In the genomic region with DNA sequence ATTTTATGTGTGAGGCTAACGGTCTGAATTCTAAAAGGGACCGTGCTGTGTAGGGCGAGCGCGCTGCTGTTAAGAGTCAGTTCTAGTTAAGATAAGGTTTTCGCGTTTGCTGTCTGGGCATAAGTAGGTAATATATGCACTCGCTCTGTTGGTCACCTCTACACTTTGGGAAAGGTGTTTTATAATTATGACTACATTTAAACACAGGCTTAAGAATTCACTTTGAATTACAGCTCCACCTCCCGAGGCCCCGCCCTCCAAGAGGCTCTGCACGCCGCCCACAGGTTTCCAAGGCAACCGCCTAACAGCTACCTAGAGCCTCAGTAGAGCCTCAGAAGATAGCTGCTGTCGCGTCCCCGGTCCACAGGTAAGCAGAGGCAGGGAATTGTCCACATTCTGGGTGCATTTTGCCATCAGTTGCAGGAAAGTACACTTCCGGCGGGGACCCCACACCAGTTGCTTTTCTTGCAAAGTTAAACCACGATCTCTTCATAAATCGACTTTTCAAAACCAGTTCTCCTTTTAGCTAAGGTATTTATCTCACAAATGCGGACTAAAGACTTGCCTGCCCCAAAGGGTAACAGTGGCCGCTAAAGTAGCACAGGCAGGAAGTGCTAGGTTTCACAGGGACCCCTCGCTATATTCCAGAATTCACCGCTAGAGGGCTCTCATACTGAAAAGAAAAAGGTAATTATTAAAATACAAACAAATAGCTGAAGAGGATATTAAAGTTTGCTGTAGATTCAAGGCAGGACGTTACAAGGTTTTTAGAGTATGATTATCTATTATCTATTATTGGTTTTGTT, we compare ENCODE assay signal across 8 mouse cellular contexts. TPM values are rescaled to one million over a fixed set of nuclear protein-coding genes. Genes with fewer than 3 reads are reported as not detected.
DNase-seq lines count a peak whose midpoint lies in the region; ATAC-seq and TF ChIP-seq lines count a peak whose summit lies in the region.

A gene (plus strand): TSS at position 342 of the 806 bp plus-strand sequence.

- WGBS in heart, embryonic 10.5 days: under 1% methylated on average over 25 of the region's 25 CpGs
- under 1% methylated on average over 25 of the region's 25 CpGs for WGBS in kidney, embryonic 14.5 days
- WGBS in limb, embryonic 14.5 days: 2% methylated on average over 25 of the region's 25 CpGs
- WGBS in midbrain, embryonic 16.5 days: under 1% methylated on average over 25 of the region's 25 CpGs
- under 1% methylated on average over 25 of the region's 25 CpGs for WGBS in spleen, adult 2 months

- TF ChIP-seq POLR2A in bone marrow macrophage, adult 2 months (IDR thresholded peaks at IDR 0.05; ENCODE audit: borderline replicate concordance, low read depth, low read length): no peak
- TF ChIP-seq POLR2A in embryonic fibroblast, embryonic 13.5 days (IDR thresholded peaks at IDR 0.05; ENCODE audit: low read depth, low read length): no peak
- TF ChIP-seq POLR2A in limb, embryonic 14.5 days (IDR thresholded peaks at IDR 0.05; ENCODE audit: borderline replicate concordance, extremely low read depth, insufficient read depth, insufficient read length): no peak
- no peak for TF ChIP-seq POLR2A in spleen, adult 2 months (IDR thresholded peaks at IDR 0.05; ENCODE audit: low read depth, low read length)

- peaks cover 4% of the 10 kb centered on the region for H3K4me1 ChIP-seq in bone marrow macrophage, adult 2 months (ENCODE audit: control insufficient read depth, insufficient read depth, low read length)
- H3K4me1 ChIP-seq in embryonic fibroblast, embryonic 13.5 days (ENCODE audit: control insufficient read depth, insufficient read depth, low read length): no peaks in the 10 kb centered on the region
- H3K4me1 ChIP-seq in heart, embryonic 10.5 days: peaks cover 12% of the 10 kb centered on the region; the same call in 1 of the 2 replicates
- 0 out of 2 replicates have a peak, but pooled peaks cover 3% of the 10 kb centered on the region for H3K4me1 ChIP-seq in kidney, embryonic 14.5 days (ENCODE audit: control insufficient read depth, insufficient read depth, low read length)
- H3K4me1 ChIP-seq in limb, embryonic 14.5 days (ENCODE audit: control insufficient read depth, insufficient read depth, low read length): 0 out of 2 replicates have a peak, but pooled peaks cover 5% of the 10 kb centered on the region
- peaks cover 12% of the 10 kb centered on the region for H3K4me1 ChIP-seq in midbrain, embryonic 16.5 days (ENCODE audit: control insufficient read depth, insufficient read depth, low read length)
- 0 out of 2 replicates have a peak, but pooled peaks cover 3% of the 10 kb centered on the region for H3K4me1 ChIP-seq in spleen, adult 2 months (ENCODE audit: control insufficient read depth, insufficient read depth, insufficient read length)

- peak within 1 kb of the TSS; percentile 71 for H3K9ac ChIP-seq in kidney, embryonic 14.5 days (ENCODE audit: low read depth, low read length)
- peak within 1 kb of the TSS; percentile 71 for H3K9ac ChIP-seq in limb, embryonic 14.5 days (ENCODE audit: low read depth, low read length, severe bottlenecking)
- H3K9ac ChIP-seq in midbrain, embryonic 16.5 days (ENCODE audit: low read depth, low read length): peak within 1 kb of the TSS; percentile 91

- TF ChIP-seq CTCF in bone marrow macrophage, adult 2 months (IDR thresholded peaks at IDR 0.05; ENCODE audit: low read depth, low read length): peak; percentile 70; the same call in 1 of the 2 replicates
- no peak for TF ChIP-seq CTCF in embryonic fibroblast, embryonic 13.5 days (IDR thresholded peaks at IDR 0.05; ENCODE audit: borderline replicate concordance, insufficient read depth, low read length)
- TF ChIP-seq CTCF in spleen, adult 2 months (IDR thresholded peaks at IDR 0.05; ENCODE audit: extremely low read depth, insufficient read depth, insufficient read length, insufficient replicate concordance): no peak

- no peaks in the 10 kb centered on the region for H3K36me3 ChIP-seq in heart, embryonic 10.5 days
- no peaks in the 10 kb centered on the region for H3K36me3 ChIP-seq in kidney, embryonic 14.5 days (ENCODE audit: control insufficient read depth, insufficient read depth, low read length)
- no peaks in the 10 kb centered on the region for H3K36me3 ChIP-seq in limb, embryonic 14.5 days (ENCODE audit: control insufficient read depth, insufficient read depth, low read length)
- no peaks in the 10 kb centered on the region for H3K36me3 ChIP-seq in midbrain, embryonic 16.5 days (ENCODE audit: control insufficient read depth, insufficient read depth, low read length)
- no peaks in the 10 kb centered on the region for H3K36me3 ChIP-seq in spleen, adult 2 months (ENCODE audit: control insufficient read depth, insufficient read depth, low read length)

- DNase-seq in B cell, adult 2 months: peak; percentile 93 to 95
- DNase-seq in heart, embryonic 10.5 days (ENCODE audit: low spot score): peak; percentile 93
- DNase-seq in limb, embryonic 14.5 days (ENCODE audit: low spot score): peak; percentile 87
- peak; percentile 85 to 86 for DNase-seq in spleen, adult 2 months (ENCODE audit: low read depth in 1 of 2, low spot score in 2 of 2)

- peak within 1 kb of the TSS; percentile 31 for H3K27ac ChIP-seq in bone marrow macrophage, adult 2 months (ENCODE audit: insufficient read depth, low read depth, low read length)
- 0 out of 2 replicates have a peak within 1 kb of the TSS, but pooled peaks have one; percentile 2 for H3K27ac ChIP-seq in embryonic fibroblast, embryonic 13.5 days (ENCODE audit: insufficient read depth, low read length)
- H3K27ac ChIP-seq in heart, embryonic 10.5 days: peak within 1 kb of the TSS; percentile 92
- H3K27ac ChIP-seq in kidney, embryonic 14.5 days (ENCODE audit: low read depth, low read length): 0 out of 2 replicates have a peak within 1 kb of the TSS, but pooled peaks have one; percentile 39
- H3K27ac ChIP-seq in limb, embryonic 14.5 days (replicated peaks; ENCODE audit: low read depth, low read length): 0 out of 2 replicates have a peak within 1 kb of the TSS, but pooled peaks have one; percentile 21
- H3K27ac ChIP-seq in midbrain, embryonic 16.5 days (ENCODE audit: low read length): peak within 1 kb of the TSS; percentile 89
- peak within 1 kb of the TSS; percentile 78 for H3K27ac ChIP-seq in spleen, adult 2 months (ENCODE audit: insufficient read depth, low read length)

- H3K4me3 ChIP-seq in bone marrow macrophage, adult 2 months (ENCODE audit: insufficient read depth, low read length): peak within 1 kb of the TSS; percentile 99
- peak within 1 kb of the TSS; percentile 93 for H3K4me3 ChIP-seq in embryonic fibroblast, embryonic 13.5 days (ENCODE audit: insufficient read depth, low read length)
- H3K4me3 ChIP-seq in heart, embryonic 10.5 days: peak within 1 kb of the TSS; percentile 98
- peak within 1 kb of the TSS; percentile 88 for H3K4me3 ChIP-seq in kidney, embryonic 14.5 days (ENCODE audit: low read length)
- peak within 1 kb of the TSS; percentile 92 for H3K4me3 ChIP-seq in limb, embryonic 14.5 days (replicated peaks; ENCODE audit: low read length)
- peak within 1 kb of the TSS; percentile 95 for H3K4me3 ChIP-seq in midbrain, embryonic 16.5 days (ENCODE audit: low read depth, low read length)
- peak within 1 kb of the TSS; percentile 88 for H3K4me3 ChIP-seq in spleen, adult 2 months (ENCODE audit: extremely low read depth, insufficient read depth, insufficient read length)

- peak; percentile 84 for ATAC-seq in kidney, embryonic 14.5 days (ENCODE audit: low FRiP score, low TSS enrichment)
- ATAC-seq in limb, embryonic 14.5 days (ENCODE audit: low FRiP score, low read depth): peak; percentile 79
- ATAC-seq in midbrain, embryonic 16.5 days: peak; percentile 89

- peak within 1 kb of the TSS; percentile 59 for H3K4me2 ChIP-seq in kidney, embryonic 14.5 days (replicated peaks; ENCODE audit: low read depth, low read length)
- H3K4me2 ChIP-seq in limb, embryonic 14.5 days (replicated peaks; ENCODE audit: low read depth, low read length, severe bottlenecking): peak within 1 kb of the TSS; percentile 75
- peak within 1 kb of the TSS; percentile 96 for H3K4me2 ChIP-seq in midbrain, embryonic 16.5 days (ENCODE audit: low read length)

- no peaks in the 10 kb centered on the region for H3K9me3 ChIP-seq in heart, embryonic 10.5 days
- no peaks in the 10 kb centered on the region for H3K9me3 ChIP-seq in kidney, embryonic 14.5 days (ENCODE audit: control insufficient read depth, low read length)
- no peaks in the 10 kb centered on the region for H3K9me3 ChIP-seq in limb, embryonic 14.5 days (ENCODE audit: control insufficient read depth, low read length)
- no peaks in the 10 kb centered on the region for H3K9me3 ChIP-seq in midbrain, embryonic 16.5 days (replicated peaks; ENCODE audit: control insufficient read depth, low read length, poor library complexity, severe bottlenecking)

- H3K27me3 ChIP-seq in heart, embryonic 10.5 days (ENCODE audit: insufficient read depth, poor library complexity, severe bottlenecking): no peaks in the 10 kb centered on the region
- H3K27me3 ChIP-seq in kidney, embryonic 14.5 days (ENCODE audit: control insufficient read depth, insufficient read depth, low read length): no peaks in the 10 kb centered on the region
- no peaks in the 10 kb centered on the region for H3K27me3 ChIP-seq in limb, embryonic 14.5 days (ENCODE audit: control insufficient read depth, insufficient read depth, low read length)
- no peaks in the 10 kb centered on the region for H3K27me3 ChIP-seq in midbrain, embryonic 16.5 days (ENCODE audit: control insufficient read depth, insufficient read depth, low read depth, low read length)
- no peaks in the 10 kb centered on the region for H3K27me3 ChIP-seq in spleen, adult 2 months (ENCODE audit: control insufficient read depth, insufficient read depth, low read length)

RNA-seq across cellular contexts. Expression of the gene that starts here (rescaled TPM):
- polyA plus RNA-seq in bone marrow macrophage, adult 2 months (2012; ENCODE audit: insufficient read depth, insufficient read length, missing spikeins): not detected in 2 replicates
- not detected in 2 replicates for polyA plus RNA-seq in embryonic fibroblast, embryonic 13.5 days (2011; ENCODE audit: insufficient read length, low read depth, missing spikeins)
- polyA plus RNA-seq in heart, embryonic 10.5 days (2016; fragmentation: Nextera tagmentation; extraction: Ambion mirVana): 0.03 and 0.06 TPM in 2 replicates
- polyA plus RNA-seq in kidney, embryonic 14.5 days (2014; fragmentation: Nextera tagmentation; extraction: Ambion mirVana): 0.06 TPM in 1 of 2 replicates, not detected in the other
- 0.01 TPM in 1 of 2 replicates, not detected in the other for polyA plus RNA-seq in limb, embryonic 14.5 days (2012; rRNA removed)
- not detected in 2 replicates for polyA plus RNA-seq in limb, embryonic 14.5 days (2014; fragmentation: Nextera tagmentation; extraction: Ambion mirVana)
- polyA plus RNA-seq in midbrain, embryonic 16.5 days (2015; fragmentation: Nextera tagmentation; extraction: Ambion mirVana): 0.16 and 0.28 TPM in 2 replicates
- not detected in 2 replicates for polyA plus RNA-seq in spleen, adult 2 months (2012; rRNA removed)

Comparison
In these comparisons a context has a peak if more than half of its experiments do, and no peak if none do; other contexts are left out.
1. Peak in every context shown above with its lines: DNase-seq, ATAC-seq, H3K4me3 ChIP-seq and H3K27ac ChIP-seq.
2. Peak in DNase-seq, H3K4me3 ChIP-seq and H3K27ac ChIP-seq in heart, embryonic 10.5 days; RNA of the gene not detected or under 1 TPM.
3. Peak in ATAC-seq, H3K4me3 ChIP-seq, H3K27ac ChIP-seq, H3K9ac ChIP-seq and H3K4me2 ChIP-seq in kidney, embryonic 14.5 days; RNA of the gene not detected or under 1 TPM.
4. Peak in DNase-seq, ATAC-seq, H3K4me3 ChIP-seq, H3K27ac ChIP-seq, H3K9ac ChIP-seq and H3K4me2 ChIP-seq in limb, embryonic 14.5 days; RNA of the gene not detected or under 1 TPM.
5. Peak in ATAC-seq, H3K4me3 ChIP-seq, H3K27ac ChIP-seq, H3K9ac ChIP-seq and H3K4me2 ChIP-seq in midbrain, embryonic 16.5 days; RNA of the gene not detected or under 1 TPM.
6. Peak in DNase-seq, H3K4me3 ChIP-seq and H3K27ac ChIP-seq in spleen, adult 2 months; RNA of the gene not detected or under 1 TPM.
7. H3K27ac ChIP-seq: peak in every context shown above with its lines; median percentile 92 in heart, embryonic 10.5 days; 89 in midbrain, embryonic 16.5 days; 78 in spleen, adult 2 months; 39 in kidney, embryonic 14.5 days; 31 in bone marrow macrophage, adult 2 months; 21 in limb, embryonic 14.5 days; 2 in embryonic fibroblast, embryonic 13.5 days.